Comparison of ENCODE assay signal across 9 mouse cellular contexts in the genomic region with DNA sequence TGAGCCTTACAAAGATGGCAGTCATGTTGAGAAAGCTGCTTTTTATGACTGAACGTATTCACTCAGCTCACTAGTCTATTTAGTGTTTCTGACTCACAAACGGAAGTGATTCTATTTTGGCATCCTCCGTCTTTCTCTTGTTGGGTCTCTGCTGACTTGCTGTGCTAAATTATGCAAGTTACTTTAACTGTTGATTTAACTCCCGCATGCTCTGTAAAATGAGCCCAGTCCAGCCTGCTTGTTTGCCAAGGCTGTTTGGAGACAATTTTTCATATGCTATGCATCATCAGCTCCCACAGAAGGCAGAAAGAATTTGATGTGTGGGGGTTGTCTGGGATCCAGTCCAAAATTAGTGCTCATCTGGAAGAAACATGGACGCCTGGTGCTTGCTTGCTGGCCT. TPM values are rescaled to one million over a fixed set of nuclear protein-coding genes. Genes with fewer than 3 reads are reported as not detected.
DNase-seq lines count a peak whose midpoint lies in the region; ATAC-seq and TF ChIP-seq lines count a peak whose summit lies in the region.
"Had no signal": no experiment of that assay in that cellular context is flagged by ENCODE, and none has a peak within 500 bp of the region (broad histone marks: within the 10 kb centered on the region; RNA-seq: fewer than 3 reads in every experiment).

No protein-coding gene starts in this region.

- peak overlapping the region; percentile 46; the same call in 1 of the 2 replicates for H3K27ac ChIP-seq in hindbrain, embryonic 14.5 days
- H3K27ac ChIP-seq in hindbrain, embryonic 10.5 days = no peak overlapping the region
- H3K27ac ChIP-seq in kidney, postnatal 0 days = peak overlapping the region; percentile 81
- peak overlapping the region; percentile 74 for H3K27ac ChIP-seq in lung, embryonic 15.5 days

- H3K4me1 ChIP-seq in hindbrain, embryonic 14.5 days (replicated peaks; ENCODE audit: control insufficient read depth, insufficient read depth, low read length) = peaks cover 11% of the 10 kb centered on the region
- H3K4me1 ChIP-seq in hindbrain, embryonic 10.5 days (replicated peaks) = peaks cover 30% of the 10 kb centered on the region
- H3K4me1 ChIP-seq in kidney, postnatal 0 days (replicated peaks; ENCODE audit: insufficient read depth, low read length) = 0 out of 2 replicates have a peak, but pooled peaks cover 4% of the 10 kb centered on the region
- peaks cover 32% of the 10 kb centered on the region for H3K4me1 ChIP-seq in lung, embryonic 15.5 days

- no peak for TF ChIP-seq CTCF in kidney, postnatal 0 days (IDR thresholded peaks at IDR 0.05; ENCODE audit: low read depth)

- H3K27me3 ChIP-seq in hindbrain, embryonic 14.5 days (ENCODE audit: control insufficient read depth, insufficient read depth, low read length) = no peaks in the 10 kb centered on the region
- H3K27me3 ChIP-seq in hindbrain, embryonic 10.5 days (ENCODE audit: insufficient read depth, poor library complexity, severe bottlenecking) = peaks cover 20% of the 10 kb centered on the region
- H3K27me3 ChIP-seq in kidney, postnatal 0 days (ENCODE audit: insufficient read depth, low read length) = no peaks in the 10 kb centered on the region
- H3K27me3 ChIP-seq in lung, embryonic 15.5 days = no peaks in the 10 kb centered on the region

- H3K4me2 ChIP-seq in hindbrain, embryonic 14.5 days (replicated peaks) = no peak overlapping the region
- 0 out of 2 replicates have a peak overlapping the region, but pooled peaks have one; percentile 3 for H3K4me2 ChIP-seq in kidney, postnatal 0 days (ENCODE audit: low read length)
- H3K4me2 ChIP-seq in lung, embryonic 15.5 days = no peak overlapping the region

- H3K4me3 ChIP-seq in hindbrain, embryonic 14.5 days (replicated peaks; ENCODE audit: low read length) = no peak overlapping the region
- H3K4me3 ChIP-seq in hindbrain, embryonic 10.5 days = no peak overlapping the region
- no peak overlapping the region for H3K4me3 ChIP-seq in kidney, postnatal 0 days (replicated peaks; ENCODE audit: low read depth, low read length)
- H3K4me3 ChIP-seq in lung, embryonic 15.5 days = no peak overlapping the region
- H3K4me3 ChIP-seq: neural tube, embryonic 13.5 days had no signal

- H3K9me3 ChIP-seq in hindbrain, embryonic 14.5 days (ENCODE audit: control insufficient read depth, low read length) = no peaks in the 10 kb centered on the region
- no peaks in the 10 kb centered on the region for H3K9me3 ChIP-seq in hindbrain, embryonic 10.5 days
- H3K9me3 ChIP-seq in kidney, postnatal 0 days (replicated peaks; ENCODE audit: low read length) = no peaks in the 10 kb centered on the region
- no peaks in the 10 kb centered on the region for H3K9me3 ChIP-seq in lung, embryonic 15.5 days
- H3K9me3 ChIP-seq: neural tube, embryonic 13.5 days had no signal

- no peaks in the 10 kb centered on the region for H3K36me3 ChIP-seq in hindbrain, embryonic 14.5 days (replicated peaks; ENCODE audit: control insufficient read depth, insufficient read depth)
- no peaks in the 10 kb centered on the region for H3K36me3 ChIP-seq in hindbrain, embryonic 10.5 days
- H3K36me3 ChIP-seq in kidney, postnatal 0 days (ENCODE audit: insufficient read depth, low read length) = no peaks in the 10 kb centered on the region
- H3K36me3 ChIP-seq in lung, embryonic 15.5 days = no peaks in the 10 kb centered on the region
- H3K36me3 ChIP-seq: neural tube, embryonic 13.5 days had no signal

- DNase-seq in hindbrain, embryonic 14.5 days (ENCODE audit: low spot score) = peak; percentile 67
- no peak for DNase-seq in hindbrain, embryonic 10.5 days (ENCODE audit: low spot score)
- peak; percentile 96 for DNase-seq in NIH3T3 (ENCODE audit: low read depth)
- DNase-seq in frontal cortex, postnatal 10 days (ENCODE audit: low spot score in 2 of 2) = peak; percentile 29 to 54
- peak; percentile 92 for DNase-seq in kidney, postnatal 0 days (ENCODE audit: low spot score)
- DNase-seq in T-cell, adult 2 months (ENCODE audit: low spot score) = no peak

- no peak overlapping the region for H3K9ac ChIP-seq in hindbrain, embryonic 14.5 days
- H3K9ac ChIP-seq in kidney, postnatal 0 days (ENCODE audit: low read depth, low read length) = no peak overlapping the region
- no peak overlapping the region for H3K9ac ChIP-seq in lung, embryonic 15.5 days
- H3K9ac ChIP-seq: neural tube, embryonic 13.5 days had no signal

- 33% methylated on average over 5 of the region's 5 CpGs for WGBS in hindbrain, embryonic 14.5 days
- WGBS in hindbrain, embryonic 10.5 days = 74% methylated on average over 5 of the region's 5 CpGs
- WGBS in kidney, postnatal 0 days = 26% methylated on average over 5 of the region's 5 CpGs
- 20% methylated on average over 5 of the region's 5 CpGs for WGBS in lung, embryonic 15.5 days

- ATAC-seq in hindbrain, embryonic 14.5 days (ENCODE audit: low FRiP score) = peak; percentile 16; the same call in 1 of the 2 replicates
- ATAC-seq in kidney, postnatal 0 days (replicated peaks; ENCODE audit: low FRiP score, low read depth) = 0 out of 2 replicates have a peak, but pooled peaks have one; percentile 15
- peak; percentile 71; the same call in 1 of the 2 replicates for ATAC-seq in lung, embryonic 15.5 days (ENCODE audit: borderline replicate concordance, extremely low read depth, low FRiP score, low TSS enrichment)
- no peak for ATAC-seq in monocyte, adult 5-6 weeks (replicated peaks; ENCODE audit: insufficient number of reproducible peaks, low FRiP score, low TSS enrichment, poor library complexity, severe bottlenecking)

RNA-seq across cellular contexts. Expression of a gene that starts 1.3 kb away (rescaled TPM):
- polyA plus RNA-seq in hindbrain, embryonic 14.5 days (2014; fragmentation: Nextera tagmentation; extraction: Ambion mirVana) = 2.5 and 2.6 TPM in 2 replicates
- 3.1 and 3.2 TPM in 2 replicates for polyA plus RNA-seq in hindbrain, embryonic 10.5 days (2016; fragmentation: Nextera tagmentation; extraction: Ambion mirVana)
- 6.1 and 6.6 TPM in 2 replicates for polyA plus RNA-seq in kidney, postnatal 0 days (2015; fragmentation: Nextera tagmentation; extraction: Ambion mirVana)
- 7.4 and 8.8 TPM in 2 replicates for polyA plus RNA-seq in lung, embryonic 15.5 days (2015; fragmentation: Nextera tagmentation; extraction: Ambion mirVana)
- 0.10 TPM in 1 of 3 replicates, not detected in the others for total RNA-seq in monocyte, adult 5-6 weeks (2017)

RNA-seq across cellular contexts. Expression of a gene that starts 44.4 kb away (rescaled TPM):
- 7.6 and 9.0 TPM in 2 replicates for polyA plus RNA-seq in hindbrain, embryonic 14.5 days (2014; fragmentation: Nextera tagmentation; extraction: Ambion mirVana)
- 10.6 and 11.2 TPM in 2 replicates for polyA plus RNA-seq in hindbrain, embryonic 10.5 days (2016; fragmentation: Nextera tagmentation; extraction: Ambion mirVana)
- 3.4 and 4.1 TPM in 2 replicates for polyA plus RNA-seq in kidney, postnatal 0 days (2015; fragmentation: Nextera tagmentation; extraction: Ambion mirVana)
- polyA plus RNA-seq in lung, embryonic 15.5 days (2015; fragmentation: Nextera tagmentation; extraction: Ambion mirVana) = 8.3 and 10.0 TPM in 2 replicates
- 15.4 to 30.0 TPM (median 20.3 TPM) in 3 replicates for total RNA-seq in monocyte, adult 5-6 weeks (2017)

Comparison
In these comparisons a context has a peak if more than half of its experiments do, and no peak if none do; other contexts are left out.
1. DNase-seq: peak in hindbrain, embryonic 14.5 days (single experiment), NIH3T3 (single experiment), frontal cortex, postnatal 10 days (2 of 2) and kidney, postnatal 0 days (single experiment); none in hindbrain, embryonic 10.5 days (single experiment) and T-cell, adult 2 months (single experiment).